Mouse (Mus musculus) heart, adult 9 months (tissue): ENCODE data around the gene Lrwd1.
"Not testable (repeated sequence)": the region's sequence is repeated elsewhere in the genome, so short reads cannot be mapped to it uniquely, and the experiment has no call there.

Experiments used
- DNase-seq, 2 experiments: peaks; one replicate each; pipeline ENCODE4 v3.0.0; 2022; ENCODE audit warnings: low spot score in 2 of 2

Lrwd1 gene

GRCm38 (mm10) chr5:136147704-136148103, 11.8 kb upstream of the Lrwd1 start:
- DNase-seq, result no peak

DNA sequence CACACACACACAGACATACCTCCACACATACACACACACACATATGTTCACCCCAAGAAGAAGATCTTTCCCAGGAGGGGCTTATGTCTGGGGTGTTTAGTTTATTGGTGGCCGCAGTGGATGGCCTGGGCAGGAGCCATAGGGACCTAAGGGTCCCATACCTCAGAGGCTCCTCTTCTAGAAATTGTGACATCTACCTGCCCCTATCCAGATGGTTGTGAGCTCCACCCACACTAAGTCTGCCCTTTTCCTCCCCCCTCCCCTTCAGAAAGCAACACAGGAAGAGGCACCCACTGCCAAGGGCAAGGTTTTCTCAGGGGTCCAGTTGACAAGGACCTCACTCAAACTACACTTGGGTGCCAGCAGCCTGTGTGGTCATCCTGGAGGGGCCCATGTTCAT, 11.1 kb upstream of the Lrwd1 start:
- no peak for DNase-seq

DNA sequence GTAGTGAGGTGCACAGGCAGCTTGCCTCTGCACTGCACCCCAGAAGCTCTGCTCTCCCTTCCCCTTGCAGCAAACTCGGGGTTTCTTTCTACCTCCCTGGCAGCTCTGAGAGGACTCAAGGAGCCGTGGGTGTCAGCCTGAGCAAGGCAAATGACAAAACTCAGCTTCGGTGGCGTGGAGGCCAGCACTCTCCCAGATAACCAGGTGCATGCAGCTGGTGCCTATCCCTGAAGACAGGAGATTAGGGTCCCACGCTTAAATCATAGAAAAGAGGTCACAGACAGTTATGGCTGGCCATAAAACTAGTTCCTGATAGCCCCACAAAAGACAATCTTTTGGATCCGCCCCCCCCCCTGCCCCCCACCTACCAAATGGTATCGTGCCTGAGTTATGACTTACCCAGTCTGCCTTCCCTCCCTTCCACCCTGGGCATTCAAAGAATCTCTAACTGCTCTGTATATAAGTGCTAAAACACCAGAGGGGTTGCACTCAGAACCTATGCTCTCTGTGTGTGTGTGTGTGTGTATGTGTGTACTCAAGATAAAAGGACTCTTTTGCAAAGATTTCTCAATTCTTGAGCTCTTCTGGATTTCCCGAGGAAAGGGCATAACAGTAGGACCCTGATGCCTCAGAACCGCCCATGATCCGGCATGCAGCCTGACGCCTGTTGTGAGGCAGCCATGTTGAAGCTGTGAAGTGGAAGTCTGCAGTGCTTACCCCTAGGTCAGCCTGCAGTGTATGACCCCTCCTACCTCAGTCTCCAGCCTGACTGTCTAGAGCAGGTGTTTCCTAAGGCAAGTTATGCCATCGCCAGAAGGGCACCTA, 8.9 kb upstream of the Lrwd1 start:
- DNase-seq, result no peak

DNA sequence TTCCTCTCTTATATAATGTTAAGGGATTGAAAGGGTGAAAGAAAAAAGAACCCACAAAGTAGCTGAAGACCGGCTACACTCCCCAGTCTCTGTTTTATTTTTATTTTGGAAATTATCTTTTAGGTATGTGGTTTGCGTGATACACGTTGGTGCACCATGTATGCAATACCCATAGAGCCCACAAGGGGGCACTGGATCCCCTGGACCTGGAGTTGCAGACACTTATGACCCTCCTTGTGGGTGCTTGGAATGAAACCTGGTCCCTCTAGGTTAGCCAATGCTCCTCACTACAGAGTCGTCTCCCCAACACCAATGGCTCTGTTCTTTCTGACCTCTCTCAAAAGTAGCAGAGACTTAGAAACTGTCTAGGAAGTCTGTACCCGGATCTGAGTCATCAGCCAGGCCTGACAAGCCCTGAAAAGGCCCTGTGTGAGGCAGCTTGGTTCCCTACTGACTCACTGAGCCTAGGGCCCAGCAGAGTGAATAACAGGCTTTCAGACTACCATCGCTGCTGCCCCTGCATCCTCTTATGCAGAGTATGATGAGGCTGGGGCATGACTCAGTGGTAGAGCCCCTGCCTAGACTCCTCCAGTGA, 7.4 kb upstream of the Lrwd1 start:
- no peak for DNase-seq

DNA sequence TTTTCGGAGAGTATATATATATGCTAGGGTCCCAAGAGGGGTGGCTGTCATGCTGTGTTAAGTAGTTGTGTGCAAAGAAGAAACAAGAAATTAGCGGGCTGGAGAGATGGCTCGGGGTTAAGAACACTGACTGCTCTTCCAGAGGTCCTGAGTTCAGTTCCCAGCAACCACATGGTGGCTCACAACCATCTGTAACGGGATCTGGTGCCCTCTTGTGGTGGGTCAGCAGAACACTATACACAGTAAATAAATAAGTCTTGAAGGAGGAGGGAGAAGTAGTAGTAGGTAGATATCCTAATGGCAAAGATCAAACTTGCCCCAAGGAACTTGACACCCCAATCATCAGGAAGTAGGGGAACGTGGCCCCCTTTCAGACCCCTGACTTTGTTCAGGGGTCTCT, 6.9 kb upstream of the Lrwd1 start:
- DNase-seq, result no peak

- DNase-seq, result peak in 1 of 2 experiments; percentile 42
Observed at GRCm38 (mm10) chr5:136140057-136140482, 4.2 kb upstream of the Lrwd1 start.

DNA sequence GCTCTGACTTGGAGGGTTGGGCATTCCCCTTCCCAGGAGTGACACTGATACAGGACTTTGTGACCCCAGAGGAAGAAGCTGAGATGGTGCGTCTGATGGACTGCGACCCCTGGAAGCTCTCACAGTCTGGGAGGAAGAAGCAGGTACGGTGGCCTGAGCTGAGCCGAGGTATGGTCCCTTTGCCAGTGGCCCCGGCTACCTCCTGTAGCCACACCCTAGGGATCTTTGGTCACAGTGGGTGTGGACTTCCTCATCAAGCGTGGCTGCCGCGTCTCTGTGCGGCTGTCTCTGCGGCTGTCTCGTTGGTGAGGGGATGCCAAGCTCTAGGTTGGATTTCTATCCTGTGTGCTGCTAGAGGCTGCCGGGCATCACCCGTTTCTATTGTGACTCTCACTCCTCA, 3.5 kb upstream of the Lrwd1 start:
- DNase-seq, result no peak

DNA sequence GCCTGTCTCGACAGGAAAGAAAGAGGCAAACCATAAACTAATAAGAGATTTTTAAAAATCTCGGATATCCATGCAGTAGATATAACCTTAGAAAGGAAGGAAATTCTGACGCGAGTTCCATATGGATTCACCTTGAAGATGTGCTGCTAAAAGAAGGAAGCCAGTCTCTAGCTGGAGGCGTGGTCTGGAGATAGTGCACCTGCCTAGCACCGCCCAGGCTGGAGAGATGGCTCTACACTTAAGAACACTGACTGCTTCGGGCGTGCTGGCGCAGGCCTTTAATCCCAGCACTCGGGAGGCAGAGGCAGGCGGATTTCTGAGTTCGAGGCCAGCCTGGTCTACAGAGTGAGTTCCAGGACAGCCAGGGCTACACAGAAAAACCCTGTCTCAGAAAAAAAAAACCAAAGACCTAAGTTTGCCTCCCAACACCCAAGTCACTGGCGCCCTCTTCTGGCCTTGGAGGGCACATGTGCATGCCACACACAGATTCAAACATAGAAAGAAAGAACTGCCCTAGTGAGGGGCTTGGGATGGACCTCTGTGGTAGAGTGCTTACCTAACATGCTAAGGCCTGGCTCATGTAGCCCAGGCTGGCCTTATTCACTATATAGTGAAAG, 1.9 kb upstream of the Lrwd1 start:
- no peak for DNase-seq

- no peak for DNase-seq
Observed at GRCm38 (mm10) chr5:136136292-136136990, 567 bp upstream of the Lrwd1 start.

- no peak for DNase-seq
Observed at GRCm38 (mm10) chr5:136122165-136122564, 13.7 kb downstream of the Lrwd1 start.

DNA sequence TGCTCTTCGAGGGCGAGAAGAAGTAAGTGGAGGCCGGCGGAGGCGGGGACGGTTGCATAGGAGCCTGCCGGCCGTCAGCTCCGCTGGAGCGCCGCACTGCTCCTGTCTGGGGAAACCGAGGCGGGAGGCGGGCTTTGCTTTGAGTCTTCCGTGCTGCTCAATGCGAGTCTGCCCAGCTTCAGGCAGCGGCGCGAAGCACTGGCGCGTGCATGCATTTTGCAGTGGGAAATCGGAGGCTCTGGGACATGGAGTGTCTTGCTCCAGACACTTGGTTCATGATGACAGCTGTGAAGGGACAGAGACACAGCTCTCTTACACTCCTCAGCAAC, 19.1 kb downstream of the Lrwd1 start:
- no peak for DNase-seq

DNA sequence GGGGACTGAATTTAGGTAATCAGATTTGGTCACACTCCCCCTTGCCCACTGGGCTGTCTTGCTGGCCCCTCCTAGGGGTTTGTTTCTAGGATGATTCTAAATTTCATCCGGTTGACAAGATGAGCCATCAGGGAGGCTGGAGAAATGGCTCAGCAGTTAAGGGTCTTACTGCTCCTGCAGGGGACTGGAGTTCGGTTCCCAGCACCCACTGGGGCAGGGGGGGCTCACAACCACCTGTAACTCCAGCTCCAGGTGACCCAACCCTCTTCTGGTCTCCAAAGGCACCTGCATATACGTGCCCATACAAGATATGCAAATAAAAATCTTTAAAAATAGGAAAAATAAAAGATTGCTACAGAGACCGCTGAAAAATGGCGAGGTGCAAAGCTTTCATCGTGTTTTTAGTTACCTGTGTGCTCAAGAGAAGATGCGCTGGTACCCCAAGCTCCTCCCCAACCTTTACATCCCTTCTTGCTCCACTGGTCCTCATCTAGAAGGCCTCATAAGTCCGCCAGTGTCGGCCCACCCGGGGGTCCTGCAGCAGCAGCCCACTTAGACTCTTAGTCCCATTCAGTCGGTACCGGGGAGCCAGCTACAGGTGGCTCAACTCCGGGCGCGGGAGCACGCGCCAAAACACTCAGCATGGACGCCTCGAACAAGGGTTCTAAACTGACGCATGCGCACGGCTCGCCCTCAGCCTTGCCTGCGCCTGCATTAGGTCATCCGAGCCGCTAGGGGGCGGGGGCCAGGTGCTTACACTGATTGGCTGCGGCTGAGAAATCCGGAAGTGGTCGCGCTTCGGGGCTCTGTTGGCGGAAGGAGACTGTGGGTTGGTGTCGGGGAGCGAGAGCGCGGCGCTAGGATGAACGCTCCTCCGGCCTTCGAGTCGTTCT, 19.7 kb downstream of the Lrwd1 start, which contains the start of gene Polr2j:
Gene Polr2j, plus strand, starts transcription at position 741 of the 893 bp plus-strand sequence.
- DNase-seq, result peak; percentile 91 to 95

DNA sequence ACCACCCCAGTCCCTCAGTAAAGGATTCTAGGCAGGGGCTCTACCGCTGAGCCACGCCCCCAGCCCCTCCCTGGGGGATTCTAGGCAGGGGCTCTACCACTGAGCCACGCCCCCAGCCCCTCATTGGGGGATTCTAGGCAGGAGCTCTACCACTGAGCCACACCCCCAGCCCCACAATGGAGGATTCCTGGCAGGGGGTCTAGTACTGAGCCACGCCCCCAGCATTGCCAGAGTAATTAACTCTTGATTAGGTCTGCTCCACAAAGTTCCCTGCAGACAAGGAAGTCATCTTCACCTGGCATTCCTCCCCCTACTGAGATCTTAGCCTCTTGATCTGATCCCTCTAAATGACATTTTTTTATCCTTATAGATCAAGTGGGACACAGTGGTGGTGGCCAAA, 22.3 kb downstream of the Lrwd1 start:
- not testable (repeated sequence) for DNase-seq

DNA sequence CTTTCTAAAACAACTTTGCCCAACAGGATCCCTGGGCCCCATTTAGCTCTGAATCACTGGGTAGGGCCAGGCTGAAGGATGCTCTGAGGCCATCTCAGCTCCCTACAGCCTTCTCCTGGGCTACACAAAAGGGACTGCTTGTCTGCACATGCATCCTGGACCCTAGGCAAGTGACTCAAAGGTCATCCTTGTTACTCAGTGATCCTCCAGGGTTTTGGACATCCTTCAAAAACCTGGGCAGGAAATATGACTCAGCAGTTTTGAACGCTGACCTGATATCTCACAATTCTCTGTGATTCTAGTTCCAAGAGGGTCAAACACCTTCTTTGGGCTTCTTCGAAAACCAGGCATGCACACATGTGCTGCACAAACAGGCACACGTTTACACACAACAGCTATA, 26.8 kb downstream of the Lrwd1 start:
- DNase-seq, result no peak

DNA sequence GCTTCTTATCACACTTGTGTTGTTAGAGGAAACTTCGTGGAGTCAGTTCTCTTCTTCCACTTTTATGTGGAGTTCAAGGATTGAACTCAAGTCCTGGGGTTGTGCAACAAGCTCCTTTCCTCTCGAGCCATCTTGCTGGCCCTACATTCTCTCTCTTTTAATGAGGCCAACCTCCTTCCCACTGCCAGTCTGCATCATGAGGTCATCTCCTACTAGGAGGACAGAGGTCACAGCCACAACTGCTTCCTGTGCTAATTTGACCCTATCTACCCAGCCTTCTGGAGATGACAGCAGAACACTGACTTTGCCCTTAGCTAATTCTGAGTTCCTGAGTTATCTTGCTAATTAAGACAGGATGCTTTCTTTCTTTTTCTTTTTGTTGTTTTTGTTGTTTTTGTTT, 27.4 kb downstream of the Lrwd1 start:
- no peak for DNase-seq

- no peak for DNase-seq
Observed at GRCm38 (mm10) chr5:136104511-136104910, 31.4 kb downstream of the Lrwd1 start.

DNA sequence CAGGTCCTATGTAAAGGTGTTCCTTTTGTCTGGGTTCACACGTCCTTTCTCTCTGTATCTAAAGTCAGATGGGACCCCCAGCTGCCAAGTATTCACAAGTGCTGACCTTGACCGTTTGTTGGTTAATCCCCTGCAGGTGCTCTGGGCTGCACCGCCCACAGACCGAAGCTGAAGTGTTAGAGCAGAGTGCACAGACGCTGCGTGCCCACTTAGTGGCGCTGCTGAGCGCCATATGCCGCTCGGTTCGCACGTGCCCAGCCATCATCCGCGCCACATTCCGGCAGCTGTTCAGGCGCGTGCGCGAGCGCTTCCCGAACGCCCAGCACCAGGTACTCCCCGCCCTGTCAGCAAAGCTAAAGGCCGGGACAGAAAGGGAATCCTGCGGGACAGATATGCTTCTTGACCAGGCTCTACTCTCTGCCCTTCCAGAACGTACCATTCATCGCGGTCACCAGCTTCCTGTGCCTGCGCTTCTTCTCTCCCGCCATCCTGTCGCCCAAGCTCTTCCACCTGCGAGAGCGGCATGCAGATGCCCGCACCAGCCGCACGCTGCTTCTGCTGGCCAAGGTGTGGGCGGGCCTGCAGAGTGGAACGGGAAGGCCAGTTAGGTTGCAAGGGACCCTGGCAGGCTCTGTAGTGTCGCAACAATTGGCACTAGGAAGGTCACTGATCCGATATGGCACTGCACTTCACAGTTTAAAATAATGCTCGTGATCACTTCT, 33.6 kb downstream of the Lrwd1 start:
- no peak for DNase-seq

DNA sequence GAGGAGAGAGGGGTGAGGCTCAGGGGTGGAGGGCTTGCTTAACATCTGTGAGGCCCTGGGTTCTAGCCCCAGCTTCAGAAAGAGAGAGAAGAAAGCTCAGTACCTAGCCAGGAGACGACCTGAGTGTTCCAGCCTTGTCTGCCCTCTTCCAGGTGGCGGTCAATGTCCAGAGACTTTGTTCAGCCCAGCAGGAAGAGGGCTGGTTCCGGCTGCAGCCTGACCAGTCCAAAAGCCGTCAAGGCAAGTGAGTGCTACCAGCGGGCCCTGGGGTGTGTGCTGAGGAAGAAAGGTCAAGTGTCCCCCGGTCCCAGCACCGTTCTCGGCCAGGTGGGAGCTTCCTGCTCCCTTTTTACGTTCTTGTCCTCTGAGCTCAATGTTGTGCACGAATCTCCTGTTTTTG, 37.3 kb downstream of the Lrwd1 start:
- no peak for DNase-seq

GRCm38 (mm10) chr5:136095089-136095488, 40.8 kb downstream of the Lrwd1 start:
- DNase-seq, result no peak

DNA sequence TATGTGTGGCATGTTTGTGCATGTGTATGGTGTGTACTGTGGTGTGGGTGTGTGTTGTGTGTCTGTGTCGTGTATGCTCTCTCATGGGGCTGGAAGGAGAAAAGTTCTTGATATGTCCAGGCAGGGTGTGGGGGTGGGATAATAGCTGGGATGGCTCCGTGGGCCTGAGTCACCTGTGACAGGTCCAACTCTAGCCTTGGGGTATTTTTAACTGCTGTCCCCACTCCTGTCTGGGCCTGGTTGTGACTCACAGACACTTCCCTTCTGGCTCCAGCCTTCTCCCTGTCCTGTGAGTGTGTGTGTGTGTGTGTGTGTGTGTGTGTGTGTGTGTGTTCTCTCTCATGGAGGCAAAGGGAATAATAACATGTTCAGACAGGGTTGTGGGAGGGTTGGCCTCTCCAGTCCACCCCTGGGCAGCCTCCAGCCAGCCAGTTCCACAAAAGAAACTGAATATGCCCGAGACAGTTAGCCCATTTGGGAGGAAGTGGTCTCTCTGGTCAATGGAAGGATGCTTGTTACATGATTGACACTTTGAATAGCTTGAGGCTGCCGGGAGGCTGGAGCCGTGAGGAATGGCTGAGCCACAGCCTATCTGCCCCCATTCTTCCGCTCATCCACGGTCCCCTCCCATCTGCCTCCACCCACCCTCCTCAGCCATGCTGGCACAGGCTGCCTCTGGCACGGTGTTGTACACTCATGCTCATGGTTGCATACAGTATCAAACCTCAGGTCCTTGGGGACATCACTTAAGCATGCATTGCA, 41.4 kb downstream of the Lrwd1 start:
- no peak for DNase-seq
